Mouse (Mus musculus): ENCODE results near the gene Capn2.

Capn2 gene

GRCm38 (mm10) chr1:182516758-182517676 lies at the start of gene Capn2:
Capn2 (minus strand) TSS chr1:182517608.
- DNase-seq (ENCODE audit: extremely low spot score, low read depth, low spot score): no peak

- no peak for DNase-seq (ENCODE audit: extremely low spot score, low read depth, low spot score)
Observed at GRCm38 (mm10) chr1:182565351-182565835, 48.0 kb upstream of the Capn2 start.

- DNase-seq (ENCODE audit: extremely low spot score, low read depth, low spot score): no peak
Observed at GRCm38 (mm10) chr1:182564408-182565120, 47.2 kb upstream of the Capn2 start, which contains the start of gene Capn8. Capn8 (plus strand) TSS chr1:182565007.

- DNase-seq (ENCODE audit: extremely low spot score, low read depth, low spot score): no peak
Observed at GRCm38 (mm10) chr1:182562576-182563370, 45.4 kb upstream of the Capn2 start.

- no peak for DNase-seq (ENCODE audit: extremely low spot score, low read depth, low spot score)
Observed at GRCm38 (mm10) chr1:182561945-182562514, 44.6 kb upstream of the Capn2 start.

- DNase-seq (ENCODE audit: extremely low spot score, low read depth, low spot score): peak; percentile 35
Observed at GRCm38 (mm10) chr1:182560390-182561098, 43.1 kb upstream of the Capn2 start.

- no peak for DNase-seq (ENCODE audit: extremely low spot score, low read depth, low spot score)
Observed at GRCm38 (mm10) chr1:182559530-182559929, 42.1 kb upstream of the Capn2 start.

GRCm38 (mm10) chr1:182558271-182558670 lies 40.9 kb upstream of the Capn2 start:
- no peak for DNase-seq (ENCODE audit: extremely low spot score, low read depth, low spot score)

- DNase-seq (ENCODE audit: extremely low spot score, low read depth, low spot score): no peak
Observed at GRCm38 (mm10) chr1:182553649-182554375, 36.4 kb upstream of the Capn2 start.

- no peak for DNase-seq (ENCODE audit: extremely low spot score, low read depth, low spot score)
Observed at GRCm38 (mm10) chr1:182550761-182551160, 33.4 kb upstream of the Capn2 start.

GRCm38 (mm10) chr1:182543906-182544305 lies 26.5 kb upstream of the Capn2 start:
- DNase-seq (ENCODE audit: extremely low spot score, low read depth, low spot score): no peak

- no peak for DNase-seq (ENCODE audit: extremely low spot score, low read depth, low spot score)
Observed at GRCm38 (mm10) chr1:182543136-182543535, 25.7 kb upstream of the Capn2 start.

GRCm38 (mm10) chr1:182542110-182542509 lies 24.7 kb upstream of the Capn2 start:
- DNase-seq (ENCODE audit: extremely low spot score, low read depth, low spot score): no peak

- DNase-seq (ENCODE audit: extremely low spot score, low read depth, low spot score): peak; percentile 81
Observed at GRCm38 (mm10) chr1:182539023-182539940, 21.9 kb upstream of the Capn2 start.

GRCm38 (mm10) chr1:182535080-182535481 lies 17.7 kb upstream of the Capn2 start:
- no peak for DNase-seq (ENCODE audit: extremely low spot score, low read depth, low spot score)

- no peak for DNase-seq (ENCODE audit: extremely low spot score, low read depth, low spot score)
Observed at GRCm38 (mm10) chr1:182533583-182533982, 16.2 kb upstream of the Capn2 start.

- no peak for DNase-seq (ENCODE audit: extremely low spot score, low read depth, low spot score)
Observed at GRCm38 (mm10) chr1:182527921-182528858, 10.8 kb upstream of the Capn2 start.
